Mouse (Mus musculus): ENCODE data around the gene Ccdc47.

Gene Ccdc47

GRCm38 (mm10) chr11:106160841-106161721, 55.1 kb downstream of the Ccdc47 start, which contains the start of the genes Gm10840 and Limd2:
Gene Gm10840, plus strand, starts transcription at chr11:106160850.
Gene Limd2, minus strand, starts transcription at chr11:106160860.
- DNase-seq (ENCODE audit: low spot score in 2 of 2) = peak; percentile 91 to 92

- DNase-seq (ENCODE audit: low spot score in 2 of 2) = peak; percentile 81 to 84
These were observed 56.0 kb downstream of the Ccdc47 start for GRCm38 (mm10) chr11:106159921-106160840.

- DNase-seq (ENCODE audit: low spot score in 2 of 2) = no peak
These were observed 56.8 kb downstream of the Ccdc47 start for GRCm38 (mm10) chr11:106159216-106159920.

GRCm38 (mm10) chr11:106158930-106159215, 57.3 kb downstream of the Ccdc47 start:
- DNase-seq (ENCODE audit: low spot score in 2 of 2) = no peak

- DNase-seq (ENCODE audit: low spot score in 2 of 2) = no peak
These were observed 57.8 kb downstream of the Ccdc47 start for GRCm38 (mm10) chr11:106158081-106158929.

GRCm38 (mm10) chr11:106157154-106157553, 59.0 kb downstream of the Ccdc47 start:
- DNase-seq (ENCODE audit: low spot score in 2 of 2) = no peak

GRCm38 (mm10) chr11:106156257-106156656, 59.9 kb downstream of the Ccdc47 start:
- no peak for DNase-seq (ENCODE audit: low spot score in 2 of 2)

- no peak for DNase-seq (ENCODE audit: low spot score in 2 of 2)
These were observed 60.4 kb downstream of the Ccdc47 start for GRCm38 (mm10) chr11:106155761-106156160.

GRCm38 (mm10) chr11:106154770-106155169, 61.4 kb downstream of the Ccdc47 start:
- no peak for DNase-seq (ENCODE audit: low spot score in 2 of 2)

GRCm38 (mm10) chr11:106154091-106154490, 62.1 kb downstream of the Ccdc47 start:
- DNase-seq (ENCODE audit: low spot score in 2 of 2) = no peak

GRCm38 (mm10) chr11:106152132-106152531, 64.0 kb downstream of the Ccdc47 start:
- peak; percentile 68 for DNase-seq (ENCODE audit: low spot score in 2 of 2)

- no peak for DNase-seq (ENCODE audit: low spot score in 2 of 2)
These were observed 64.9 kb downstream of the Ccdc47 start for GRCm38 (mm10) chr11:106151219-106151618.
